Mouse (Mus musculus): Measurements from ENCODE around the gene Rrm2. TPM values are rescaled to one million over a fixed set of nuclear protein-coding genes. Genes with fewer than 3 reads are reported as not detected.
"Not testable (repeated sequence)": the region's sequence is repeated elsewhere in the genome, so short reads cannot be mapped to it uniquely, and the experiment has no call there.

Gene Rrm2
- polyA plus RNA-seq, 1 experiment = 77.4 TPM

GRCm38 (mm10) chr12:24723434-24723833 lies 15.4 kb downstream of the Rrm2 start:
- no peak for DNase-seq
- H3K4me1 ChIP-seq (replicated peaks; ENCODE audit: control insufficient read depth, insufficient read depth, low read length) = peaks cover 3% of the 10 kb centered on the region
- H3K27ac ChIP-seq (ENCODE audit: control insufficient read depth, insufficient read depth, low read length) = no peak overlapping the region
- H3K4me3 ChIP-seq (ENCODE audit: control insufficient read depth, insufficient read depth, low read length) = no peak overlapping the region
- H3K27me3 ChIP-seq (ENCODE audit: control insufficient read depth, insufficient read depth, low read length) = no peaks in the 10 kb centered on the region
- 3% methylated on average over 2 of the region's 2 CpGs for WGBS
- no peak for TF ChIP-seq POLR2A (IDR thresholded peaks at IDR 0.05; ENCODE audit: control insufficient read depth, extremely low read depth, insufficient read depth, low read length, poor library complexity)
- no peak for TF ChIP-seq CTCF (IDR thresholded peaks at IDR 0.05; ENCODE audit: borderline replicate concordance, control insufficient read depth, extremely low read depth, insufficient read depth, low read length, poor library complexity)
- no peaks in the 10 kb centered on the region for H3K36me3 ChIP-seq (ENCODE audit: control insufficient read depth, insufficient read depth, low read length)

GRCm38 (mm10) chr12:24723859-24724258 lies 15.8 kb downstream of the Rrm2 start:
- H3K27ac ChIP-seq (ENCODE audit: control insufficient read depth, insufficient read depth, low read length) = no peak overlapping the region
- H3K27me3 ChIP-seq (ENCODE audit: control insufficient read depth, insufficient read depth, low read length) = no peaks in the 10 kb centered on the region
- H3K4me1 ChIP-seq (replicated peaks; ENCODE audit: control insufficient read depth, insufficient read depth, low read length) = peaks cover 3% of the 10 kb centered on the region
- H3K4me3 ChIP-seq (ENCODE audit: control insufficient read depth, insufficient read depth, low read length) = no peak overlapping the region
- no peak for DNase-seq
- TF ChIP-seq POLR2A (IDR thresholded peaks at IDR 0.05; ENCODE audit: control insufficient read depth, extremely low read depth, insufficient read depth, low read length, poor library complexity) = no peak
- no peak for TF ChIP-seq CTCF (IDR thresholded peaks at IDR 0.05; ENCODE audit: borderline replicate concordance, control insufficient read depth, extremely low read depth, insufficient read depth, low read length, poor library complexity)
- WGBS = 35% methylated on average over 4 of the region's 4 CpGs
- no peaks in the 10 kb centered on the region for H3K36me3 ChIP-seq (ENCODE audit: control insufficient read depth, insufficient read depth, low read length)

GRCm38 (mm10) chr12:24724369-24724768 lies 16.3 kb downstream of the Rrm2 start:
- no peak for DNase-seq
- Histone ChIP-seq H3K4me1 (replicated peaks; ENCODE audit: control insufficient read depth, insufficient read depth, low read length) (peaks cover 3% of the 10 kb centered on the region), H3K27me3 (ENCODE audit: control insufficient read depth, insufficient read depth, low read length) (no peaks in the 10 kb centered on the region), H3K36me3 (ENCODE audit: control insufficient read depth, insufficient read depth, low read length) (no peaks in the 10 kb centered on the region), H3K4me3 (ENCODE audit: control insufficient read depth, insufficient read depth, low read length) (no peak overlapping the region), H3K27ac (ENCODE audit: control insufficient read depth, insufficient read depth, low read length) (no peak overlapping the region)
- WGBS = 75% methylated on average over 2 of the region's 2 CpGs
- TF ChIP-seq CTCF (IDR thresholded peaks at IDR 0.05; ENCODE audit: borderline replicate concordance, control insufficient read depth, extremely low read depth, insufficient read depth, low read length, poor library complexity) = no peak
- TF ChIP-seq POLR2A (IDR thresholded peaks at IDR 0.05; ENCODE audit: control insufficient read depth, extremely low read depth, insufficient read depth, low read length, poor library complexity) = no peak

GRCm38 (mm10) chr12:24734828-24735394 lies 26.9 kb downstream of the Rrm2 start:
- Histone ChIP-seq H3K27ac (ENCODE audit: control insufficient read depth, insufficient read depth, low read length) (no peak overlapping the region), H3K36me3 (ENCODE audit: control insufficient read depth, insufficient read depth, low read length) (no peaks in the 10 kb centered on the region), H3K4me1 (replicated peaks; ENCODE audit: control insufficient read depth, insufficient read depth, low read length) (no peaks in the 10 kb centered on the region), H3K4me3 (ENCODE audit: control insufficient read depth, insufficient read depth, low read length) (no peak overlapping the region), H3K27me3 (ENCODE audit: control insufficient read depth, insufficient read depth, low read length) (no peaks in the 10 kb centered on the region)
- no peak for TF ChIP-seq CTCF (IDR thresholded peaks at IDR 0.05; ENCODE audit: borderline replicate concordance, control insufficient read depth, extremely low read depth, insufficient read depth, low read length, poor library complexity)
- no peak for TF ChIP-seq POLR2A (IDR thresholded peaks at IDR 0.05; ENCODE audit: control insufficient read depth, extremely low read depth, insufficient read depth, low read length, poor library complexity)
- WGBS = 79% methylated on average over 13 of the region's 13 CpGs
- no peak for DNase-seq

- Histone ChIP-seq H3K36me3 (ENCODE audit: control insufficient read depth, insufficient read depth, low read length) (no peaks in the 10 kb centered on the region), H3K27ac (ENCODE audit: control insufficient read depth, insufficient read depth, low read length) (no peak overlapping the region), H3K4me3 (ENCODE audit: control insufficient read depth, insufficient read depth, low read length) (no peak overlapping the region), H3K27me3 (ENCODE audit: control insufficient read depth, insufficient read depth, low read length) (no peaks in the 10 kb centered on the region), H3K4me1 (replicated peaks; ENCODE audit: control insufficient read depth, insufficient read depth, low read length) (no peaks in the 10 kb centered on the region)
- no peak for DNase-seq
- no peak for TF ChIP-seq POLR2A (IDR thresholded peaks at IDR 0.05; ENCODE audit: control insufficient read depth, extremely low read depth, insufficient read depth, low read length, poor library complexity)
- no peak for TF ChIP-seq CTCF (IDR thresholded peaks at IDR 0.05; ENCODE audit: borderline replicate concordance, control insufficient read depth, extremely low read depth, insufficient read depth, low read length, poor library complexity)
- WGBS = 94% methylated on average over 2 of the region's 2 CpGs
Observed at GRCm38 (mm10) chr12:24736956-24737355, 28.9 kb downstream of the Rrm2 start.

GRCm38 (mm10) chr12:24739963-24740362 lies 31.9 kb downstream of the Rrm2 start:
- TF ChIP-seq CTCF (IDR thresholded peaks at IDR 0.05; ENCODE audit: borderline replicate concordance, control insufficient read depth, extremely low read depth, insufficient read depth, low read length, poor library complexity) (no peak), POLR2A (IDR thresholded peaks at IDR 0.05; ENCODE audit: control insufficient read depth, extremely low read depth, insufficient read depth, low read length, poor library complexity) (no peak)
- no peak for DNase-seq
- no peaks in the 10 kb centered on the region for H3K27me3 ChIP-seq (ENCODE audit: control insufficient read depth, insufficient read depth, low read length)
- H3K4me1 ChIP-seq (replicated peaks; ENCODE audit: control insufficient read depth, insufficient read depth, low read length) = no peaks in the 10 kb centered on the region
- no peak overlapping the region for H3K4me3 ChIP-seq (ENCODE audit: control insufficient read depth, insufficient read depth, low read length)
- H3K36me3 ChIP-seq (ENCODE audit: control insufficient read depth, insufficient read depth, low read length) = no peaks in the 10 kb centered on the region
- H3K27ac ChIP-seq (ENCODE audit: control insufficient read depth, insufficient read depth, low read length) = no peak overlapping the region
- 81% methylated on average over 1 of the region's 1 CpGs for WGBS

GRCm38 (mm10) chr12:24741535-24741934 lies 33.5 kb downstream of the Rrm2 start:
- not testable (repeated sequence) for H3K36me3 ChIP-seq (ENCODE audit: control insufficient read depth, insufficient read depth, low read length); H3K27me3 ChIP-seq (ENCODE audit: control insufficient read depth, insufficient read depth, low read length); H3K4me3 ChIP-seq (ENCODE audit: control insufficient read depth, insufficient read depth, low read length); H3K27ac ChIP-seq (ENCODE audit: control insufficient read depth, insufficient read depth, low read length); H3K4me1 ChIP-seq (replicated peaks; ENCODE audit: control insufficient read depth, insufficient read depth, low read length)
- DNase-seq = peak; percentile 20
- 73% methylated on average over 6 of the region's 6 CpGs for WGBS
